Mouse (Mus musculus) right cerebral cortex, postnatal 25 days (tissue): ENCODE data around the gene Ambra1.

Experiments used
- DNase-seq: peaks from one replicate; pipeline ENCODE4 v3.0.0; 2022

Gene Ambra1

DNA sequence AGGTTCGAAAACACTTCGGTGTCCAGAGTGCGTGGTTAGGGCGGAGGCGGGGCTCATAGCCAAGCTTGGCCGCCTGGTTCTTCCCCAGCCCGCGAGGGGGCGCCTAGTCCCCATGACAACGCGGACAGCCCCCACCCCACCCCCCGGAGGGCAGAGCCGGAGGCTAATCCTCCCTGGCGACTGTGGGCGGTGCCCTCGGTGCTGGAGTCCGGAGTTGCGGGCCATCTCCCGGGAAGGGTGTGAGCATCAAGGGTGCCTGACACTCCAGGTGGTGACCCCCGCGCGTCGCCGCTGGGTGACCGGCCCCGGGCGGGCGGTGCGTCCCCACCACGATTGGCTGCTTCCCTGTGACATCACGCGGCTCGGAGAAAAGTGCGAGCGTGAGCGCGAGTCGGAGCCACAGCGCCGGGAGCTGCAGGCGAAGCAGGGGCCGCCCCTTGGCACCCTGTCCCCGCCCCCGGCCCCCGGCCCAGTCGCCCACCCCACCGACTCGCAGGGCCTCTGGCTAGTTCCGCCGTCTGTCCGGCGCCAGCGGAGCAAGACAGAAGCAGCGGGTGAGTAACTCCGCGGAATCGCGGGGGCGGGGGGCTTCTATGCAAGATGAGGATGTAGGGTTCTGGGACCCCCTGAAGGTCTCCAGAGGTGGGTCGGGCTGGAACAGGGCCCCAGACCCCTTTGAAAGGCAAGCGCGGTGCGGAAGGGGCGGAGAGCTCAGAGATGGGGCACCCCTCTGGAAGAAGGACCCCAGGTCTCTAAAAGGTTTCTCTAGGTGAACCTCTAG lies 192.0 kb downstream of the Ambra1 start:
- DNase-seq, result peak; percentile 88

DNA sequence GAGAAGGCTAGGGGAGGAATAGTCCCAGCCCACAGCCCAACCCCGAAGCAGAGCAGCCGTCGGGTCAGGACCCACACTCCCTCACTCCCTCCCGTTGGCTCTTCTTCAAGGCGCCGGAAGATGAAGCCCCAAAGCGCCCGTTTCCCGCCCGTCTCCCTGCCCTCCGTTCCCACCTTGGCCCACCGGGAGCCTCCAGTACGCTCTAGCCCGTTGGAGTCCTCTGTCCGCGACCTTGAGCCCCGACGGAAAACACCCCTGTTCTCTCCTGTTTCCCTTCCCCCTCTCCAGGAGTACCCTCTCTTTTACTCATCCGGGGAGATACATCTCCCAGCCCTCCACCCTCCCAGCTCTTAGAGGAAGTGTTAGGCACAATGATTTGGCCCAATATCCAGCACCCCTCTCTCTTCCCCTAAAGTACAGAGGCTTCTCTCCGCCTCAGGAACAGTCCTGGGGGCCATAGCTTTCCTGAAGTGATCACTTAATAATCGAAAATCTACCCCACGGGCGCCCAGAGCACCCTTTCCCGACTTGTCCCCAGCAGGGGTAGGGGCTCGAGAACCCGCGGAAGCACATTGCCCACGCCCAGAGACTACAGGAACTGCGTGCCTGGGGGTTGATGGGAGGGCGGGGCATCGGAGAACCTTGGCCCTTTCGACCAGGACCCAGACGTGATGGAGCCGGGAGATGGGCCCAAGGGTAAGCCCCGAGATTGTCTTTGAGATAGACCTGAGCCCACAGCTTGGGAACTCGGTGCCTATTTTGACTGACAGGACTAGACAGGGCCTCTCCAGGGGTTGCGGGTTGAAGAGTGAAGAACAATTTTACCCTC lies 192.9 kb downstream of the Ambra1 start:
- peak; percentile 41 for DNase-seq

DNA sequence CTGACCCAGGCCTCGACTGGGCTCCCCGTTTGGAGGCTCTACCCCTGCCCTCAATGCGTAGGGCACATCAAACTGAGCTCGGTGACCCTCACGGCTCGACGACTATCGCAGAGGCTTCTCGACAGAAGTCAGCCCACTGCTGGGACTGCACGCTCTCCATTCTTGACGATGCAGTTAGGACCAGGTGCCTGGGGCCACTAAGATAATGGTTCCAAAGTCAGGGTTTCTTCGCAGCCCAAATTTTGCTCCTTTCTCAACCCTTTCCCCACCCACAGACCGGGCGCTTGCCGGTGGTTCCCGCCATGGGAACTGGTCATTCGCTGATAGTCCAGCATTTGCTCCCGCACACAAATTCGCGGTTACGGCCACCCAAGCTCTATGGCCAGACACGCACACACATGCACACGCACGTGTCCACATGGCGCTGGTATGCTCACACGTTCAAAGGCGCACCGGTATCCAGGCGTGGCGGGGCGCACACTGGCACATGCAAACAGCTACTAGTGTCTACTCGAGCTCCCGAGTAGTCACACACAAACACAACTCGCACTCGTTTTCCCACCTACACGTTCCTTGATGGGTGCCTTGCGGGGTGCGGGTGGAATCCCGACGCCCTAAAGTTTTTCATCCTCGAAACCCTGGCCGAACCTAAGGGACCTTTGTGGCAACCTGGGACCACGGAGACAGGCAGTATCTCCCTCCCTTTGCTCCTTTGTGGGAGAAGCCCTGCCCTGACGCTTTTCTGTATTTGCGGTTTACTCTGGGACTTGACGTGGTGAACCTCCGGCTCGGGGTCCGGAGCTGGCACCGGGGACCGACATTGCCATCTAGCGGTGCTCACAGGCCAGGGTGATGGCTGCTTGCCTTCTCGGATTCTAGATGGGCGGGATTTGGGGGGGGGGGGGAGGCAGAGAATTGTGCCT lies 193.7 kb downstream of the Ambra1 start:
- DNase-seq, result no peak

DNA sequence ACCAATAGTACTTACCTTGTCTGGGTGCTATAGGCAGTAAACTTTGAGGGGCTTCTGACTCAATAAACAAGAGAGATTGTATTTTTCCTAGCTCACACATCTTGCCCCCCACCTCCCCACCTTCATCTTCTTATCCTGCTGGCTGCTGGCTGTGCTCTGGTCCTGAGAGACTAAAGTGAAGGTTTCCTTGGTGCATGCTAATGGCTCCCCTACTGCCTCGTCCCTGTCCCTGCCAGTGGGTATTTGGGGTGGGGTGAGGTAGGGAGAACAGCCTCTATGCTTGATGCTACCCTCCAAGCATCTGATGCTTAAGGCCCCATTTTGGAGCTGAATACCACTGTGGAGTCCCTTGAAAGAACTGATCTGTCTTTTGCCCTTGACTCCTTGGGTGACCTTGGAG lies 194.8 kb downstream of the Ambra1 start:
- DNase-seq, result no peak

DNA sequence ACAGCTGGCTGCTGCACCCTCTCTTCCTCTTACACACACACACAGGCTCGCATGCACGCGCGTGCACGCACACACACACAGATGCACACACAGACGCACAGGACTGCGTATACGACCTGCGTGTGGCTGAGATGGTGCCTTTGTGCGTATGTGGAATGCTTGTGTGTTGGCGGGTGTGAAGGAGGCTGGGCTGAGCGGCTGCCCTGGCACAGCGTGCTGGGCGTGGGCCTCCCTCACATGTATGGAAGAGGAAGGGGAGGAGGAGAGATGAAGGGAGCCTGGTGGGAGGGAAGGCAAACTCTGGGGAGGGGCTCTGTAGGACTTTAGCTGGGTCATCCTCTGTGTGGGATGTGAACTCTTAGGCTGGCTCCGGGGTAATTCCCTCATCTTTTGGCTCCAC lies 195.5 kb downstream of the Ambra1 start:
- DNase-seq, result peak; percentile 81

DNA sequence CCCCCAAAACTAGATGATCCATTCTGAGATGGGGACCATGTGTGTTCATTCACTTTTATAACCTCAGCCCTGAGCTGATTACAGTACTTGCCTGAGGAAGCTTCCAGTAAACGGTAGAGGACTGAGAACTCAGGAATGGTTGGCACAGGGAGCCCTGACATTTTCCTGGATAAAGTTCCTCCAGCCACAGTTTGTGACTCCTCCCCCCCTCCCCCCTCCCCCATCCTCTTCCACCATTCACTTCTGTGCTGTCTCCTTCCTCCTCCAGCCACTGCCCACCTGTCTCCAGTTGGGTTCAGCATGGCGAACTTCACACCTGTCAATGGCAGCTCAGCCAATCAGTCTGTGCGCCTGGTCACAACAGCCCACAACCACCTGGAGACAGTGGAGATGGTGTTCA lies 197.0 kb downstream of the Ambra1 start, which contains the start of gene Chrm4:
Chrm4 (plus strand) TSS at position 301 of the 400 bp plus-strand sequence.
- no peak for DNase-seq

DNA sequence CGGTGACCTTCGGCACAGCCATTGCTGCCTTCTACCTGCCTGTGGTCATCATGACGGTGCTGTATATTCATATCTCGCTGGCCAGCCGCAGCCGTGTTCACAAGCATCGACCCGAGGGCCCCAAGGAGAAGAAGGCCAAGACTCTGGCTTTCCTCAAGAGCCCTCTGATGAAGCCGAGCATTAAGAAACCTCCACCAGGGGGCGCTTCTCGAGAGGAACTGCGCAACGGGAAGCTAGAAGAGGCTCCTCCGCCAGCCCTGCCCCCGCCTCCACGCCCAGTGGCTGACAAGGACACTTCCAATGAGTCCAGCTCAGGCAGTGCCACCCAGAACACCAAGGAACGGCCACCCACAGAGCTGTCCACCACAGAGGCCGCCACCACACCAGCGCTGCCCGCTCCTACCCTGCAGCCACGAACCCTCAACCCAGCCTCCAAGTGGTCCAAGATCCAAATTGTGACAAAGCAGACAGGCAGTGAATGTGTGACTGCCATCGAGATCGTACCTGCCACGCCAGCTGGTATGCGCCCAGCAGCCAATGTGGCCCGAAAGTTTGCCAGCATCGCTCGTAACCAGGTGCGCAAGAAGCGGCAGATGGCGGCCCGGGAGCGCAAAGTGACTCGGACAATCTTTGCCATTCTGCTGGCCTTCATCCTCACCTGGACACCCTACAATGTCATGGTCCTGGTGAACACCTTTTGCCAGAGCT lies 198.0 kb downstream of the Ambra1 start:
- DNase-seq, result peak; percentile 71

DNA sequence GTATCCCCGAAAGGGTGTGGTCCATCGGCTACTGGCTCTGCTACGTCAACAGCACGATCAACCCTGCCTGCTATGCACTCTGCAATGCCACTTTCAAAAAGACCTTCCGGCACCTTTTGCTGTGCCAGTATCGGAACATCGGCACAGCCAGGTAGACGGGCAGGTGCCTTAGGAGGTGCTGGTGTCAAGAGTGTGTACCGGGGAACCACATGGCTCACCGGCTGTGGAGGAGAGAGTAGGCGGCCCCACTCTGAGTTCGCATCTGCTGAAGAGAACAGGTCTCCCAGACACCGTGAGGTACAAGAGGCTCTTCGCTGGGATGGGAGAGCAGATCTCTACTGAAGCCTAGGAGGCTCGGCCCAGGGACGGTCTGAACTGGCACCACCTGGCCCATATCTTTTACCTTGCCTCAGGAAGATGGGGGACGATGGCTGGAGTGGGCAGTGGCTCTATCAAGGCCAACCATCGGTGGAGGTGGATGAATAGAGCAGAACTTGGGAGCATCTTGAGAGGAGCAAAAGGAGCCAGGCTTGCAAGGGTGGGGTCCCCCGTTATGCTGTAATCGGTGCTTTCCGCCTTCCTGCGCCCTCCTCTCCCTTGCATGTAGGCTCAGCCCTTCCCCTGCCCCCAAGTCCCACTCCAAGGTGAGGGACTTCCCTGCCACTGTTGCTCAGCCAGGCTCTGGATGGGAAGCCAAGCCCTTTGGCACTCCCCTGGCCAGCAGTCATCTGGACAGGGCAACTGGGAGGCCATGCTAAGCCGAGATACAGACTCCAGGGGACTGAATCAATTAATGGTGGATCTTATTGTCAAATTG lies 198.8 kb downstream of the Ambra1 start:
- peak; percentile 64 for DNase-seq

DNA sequence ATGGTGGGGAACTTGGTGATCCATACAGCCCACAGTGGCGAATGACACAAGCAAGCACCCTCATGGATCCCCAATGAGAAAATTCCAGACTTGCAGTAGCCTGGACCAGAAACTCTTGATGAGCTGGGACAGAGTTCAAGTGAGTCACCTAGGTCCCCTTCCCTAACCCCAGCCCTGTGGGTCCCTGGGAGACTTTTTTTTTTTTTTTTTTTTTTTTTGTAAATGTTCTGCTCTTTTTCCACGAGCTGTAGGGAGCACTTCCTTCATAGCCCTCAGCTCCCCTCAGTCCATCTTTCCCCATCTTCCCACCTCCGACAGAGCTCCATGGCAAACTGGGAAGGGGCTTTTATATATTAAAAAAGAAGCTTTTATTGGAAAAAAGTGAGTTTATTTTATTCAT lies 199.5 kb downstream of the Ambra1 start:
- DNase-seq, result no peak

DNA sequence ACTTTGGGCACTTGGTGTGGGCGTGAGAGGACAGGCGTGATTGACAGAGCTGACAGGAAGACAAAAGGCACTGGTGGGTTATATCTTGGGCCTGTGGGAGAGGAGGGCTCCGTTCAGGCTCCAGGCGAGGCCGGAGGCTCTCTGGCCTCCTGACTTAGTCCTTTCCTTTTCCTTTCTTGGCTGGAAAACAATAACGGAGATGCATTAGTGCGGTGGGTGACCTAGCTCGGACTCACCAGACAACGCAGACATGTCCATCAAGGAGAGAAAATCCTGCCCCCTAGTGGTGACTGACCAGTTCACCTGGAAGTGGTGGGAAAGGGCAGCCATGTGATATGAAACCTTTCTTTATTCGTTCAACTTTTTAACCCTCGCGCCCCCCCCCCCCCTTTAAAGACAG lies 200.0 kb downstream of the Ambra1 start:
- no peak for DNase-seq

DNA sequence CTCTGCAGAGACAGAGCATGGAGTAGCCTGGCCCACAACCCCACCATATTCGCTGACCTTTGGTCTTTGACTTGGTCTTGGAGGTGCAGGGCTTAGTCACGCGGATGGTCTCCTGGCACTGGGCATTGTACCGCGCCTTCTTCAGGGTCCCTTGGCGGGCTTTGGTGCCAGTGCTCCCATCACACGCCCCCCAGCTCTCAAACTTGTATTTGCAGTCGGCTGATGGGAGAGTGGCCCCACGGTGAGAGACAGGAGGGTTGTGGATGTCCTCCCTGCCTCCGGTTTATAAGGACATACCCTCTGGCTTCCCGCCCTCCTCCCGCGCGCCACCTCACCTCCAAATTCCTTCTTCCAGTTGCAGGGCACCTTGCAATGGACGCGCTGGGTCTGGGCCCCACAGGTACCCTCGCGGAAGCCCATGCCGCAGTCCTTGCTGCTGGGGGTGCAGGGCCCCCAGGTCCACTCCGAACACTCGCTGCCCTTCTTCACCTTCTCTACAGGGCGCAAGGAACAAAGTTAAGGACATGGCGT lies 200.9 kb downstream of the Ambra1 start:
- DNase-seq, result no peak

DNA sequence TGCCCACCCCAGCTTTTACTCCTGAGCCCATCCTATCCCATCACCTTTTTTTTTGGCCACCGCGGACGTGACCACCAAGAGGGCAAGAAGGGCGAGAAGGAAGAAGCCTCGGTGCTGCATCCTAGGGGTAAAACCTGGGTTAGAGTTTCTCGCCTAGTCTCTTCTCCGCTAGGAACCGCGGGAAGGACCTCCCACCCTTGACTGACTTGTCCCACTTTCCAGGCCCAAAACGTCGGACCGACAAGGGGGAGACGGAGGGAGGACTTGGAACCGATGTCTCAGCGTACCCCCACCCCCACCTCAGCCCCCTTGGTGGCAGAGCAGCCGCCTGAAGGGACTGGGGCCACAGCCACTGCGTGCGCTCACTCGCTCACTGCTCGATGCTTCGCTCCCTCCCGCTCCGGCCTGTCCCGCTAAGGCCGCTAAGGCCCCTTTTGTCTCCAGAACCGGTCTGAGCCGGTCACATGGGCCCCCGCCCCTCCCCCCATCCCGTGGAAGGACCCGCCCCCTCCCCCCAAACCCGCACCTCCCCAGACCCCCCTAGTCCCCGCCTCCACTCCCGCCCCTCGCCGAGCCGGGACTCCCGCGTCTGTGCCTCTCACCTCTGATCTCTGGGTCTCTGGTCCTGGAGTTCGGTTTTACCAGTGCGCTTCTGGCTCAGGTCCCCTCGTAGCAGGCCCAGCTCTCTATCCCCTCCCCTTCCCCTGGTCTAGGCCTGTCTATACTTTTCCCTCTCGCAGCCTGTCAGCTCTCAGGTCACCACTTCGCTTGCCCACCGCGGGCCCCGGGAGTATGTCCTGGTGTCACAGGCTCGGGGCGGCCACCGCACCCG lies 201.6 kb downstream of the Ambra1 start:
- no peak for DNase-seq

DNA sequence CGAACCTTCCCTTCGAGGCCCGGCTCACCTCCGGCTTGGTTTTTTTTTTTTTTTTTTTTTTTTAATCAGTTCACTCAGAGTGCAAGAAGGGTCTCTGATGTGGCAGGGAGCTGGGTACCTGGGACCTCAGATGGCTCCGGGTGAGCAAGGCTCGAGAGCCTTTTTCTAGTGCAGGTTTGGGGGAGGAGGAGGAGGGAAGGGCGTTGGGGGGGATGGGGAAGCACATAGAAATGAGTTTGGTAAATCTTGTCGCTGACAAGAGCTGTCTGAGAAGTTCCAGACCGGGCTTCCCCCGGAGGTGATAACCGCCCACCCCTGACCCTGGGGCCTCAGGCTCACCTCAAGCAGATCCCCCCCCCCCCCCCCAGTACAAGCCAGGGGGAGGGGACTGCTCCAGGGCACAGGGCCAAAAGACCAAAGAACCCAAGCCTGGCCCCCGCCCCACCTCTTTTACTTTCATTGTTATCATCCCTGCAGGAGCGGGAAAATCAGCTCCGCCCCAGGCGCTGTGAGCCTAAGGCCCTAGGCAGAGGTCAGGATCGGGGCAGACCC lies 202.3 kb downstream of the Ambra1 start, which contains the start of gene Mdk:
Mdk (minus strand) TSS at position 138 of the 552 bp plus-strand sequence.
- DNase-seq, result no peak

DNA sequence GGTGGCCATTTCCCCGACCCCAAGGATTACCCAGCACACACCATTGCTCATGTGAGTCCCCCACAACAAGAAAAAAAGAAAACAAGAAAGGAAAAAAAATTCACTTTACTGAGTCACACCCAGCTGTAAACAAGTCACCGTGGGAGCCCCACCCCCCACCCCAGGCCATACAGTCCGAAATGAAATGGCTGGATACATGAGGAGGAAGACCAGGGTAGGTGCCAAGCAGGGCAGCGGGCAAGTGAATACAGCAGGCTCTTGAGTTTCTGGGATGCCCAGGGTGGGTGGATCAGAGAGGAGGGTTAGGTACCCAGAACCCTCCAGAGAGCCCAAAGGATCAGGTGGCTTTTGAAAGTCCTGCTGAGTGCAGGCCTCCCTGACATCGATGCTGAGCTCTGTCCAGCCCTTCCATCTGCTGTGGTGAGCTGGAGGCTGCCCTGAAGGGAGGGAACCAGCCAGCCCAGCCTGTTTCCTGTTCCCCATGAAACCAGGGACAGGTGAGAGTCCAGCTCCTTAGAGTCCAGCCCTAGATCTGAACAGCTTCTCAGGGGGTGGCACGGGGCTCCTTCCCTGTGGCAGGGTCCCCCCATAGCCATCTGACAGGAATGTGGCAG lies 202.9 kb downstream of the Ambra1 start:
- no peak for DNase-seq

DNA sequence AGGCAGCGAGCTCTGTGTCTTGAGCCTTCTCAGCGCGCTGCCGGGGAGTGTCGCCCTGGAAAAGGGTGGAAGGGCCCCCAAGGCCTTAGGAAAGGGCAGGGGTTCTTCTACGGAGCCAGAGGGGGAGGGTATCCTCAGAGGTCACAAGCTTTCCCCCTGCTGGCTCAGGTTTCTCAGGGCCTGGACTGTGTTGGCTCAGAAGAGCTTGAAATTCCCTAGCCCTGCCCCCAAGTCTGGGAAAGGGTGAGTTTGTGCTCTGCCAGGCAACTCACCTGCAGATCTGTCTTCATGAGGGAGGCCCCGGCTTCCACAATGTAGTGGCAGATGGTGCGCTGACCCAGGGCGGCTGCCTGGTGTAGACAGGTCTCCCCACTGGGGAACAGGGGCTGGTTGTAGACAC lies 203.5 kb downstream of the Ambra1 start:
- no peak for DNase-seq

DNA sequence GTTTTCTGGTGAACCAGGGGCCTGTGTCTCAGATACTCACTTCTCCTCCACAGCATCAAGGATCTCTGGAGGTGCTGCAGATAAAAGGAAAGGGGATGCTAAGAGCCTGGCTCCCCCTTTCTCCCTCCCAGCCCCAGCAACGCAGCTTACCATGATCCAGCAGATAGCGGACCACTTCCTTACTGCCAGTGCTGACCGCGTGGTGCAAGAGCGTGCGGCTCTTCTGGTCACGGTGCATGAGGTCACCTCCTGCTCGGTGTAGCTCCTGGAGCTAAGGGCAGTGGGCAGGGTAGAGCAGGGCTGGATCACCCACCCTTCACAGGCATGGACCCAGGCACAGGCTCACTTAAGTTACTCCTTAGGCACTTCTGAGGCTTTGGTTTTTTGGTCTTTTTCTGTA lies 204.1 kb downstream of the Ambra1 start:
- DNase-seq, result no peak

DNA sequence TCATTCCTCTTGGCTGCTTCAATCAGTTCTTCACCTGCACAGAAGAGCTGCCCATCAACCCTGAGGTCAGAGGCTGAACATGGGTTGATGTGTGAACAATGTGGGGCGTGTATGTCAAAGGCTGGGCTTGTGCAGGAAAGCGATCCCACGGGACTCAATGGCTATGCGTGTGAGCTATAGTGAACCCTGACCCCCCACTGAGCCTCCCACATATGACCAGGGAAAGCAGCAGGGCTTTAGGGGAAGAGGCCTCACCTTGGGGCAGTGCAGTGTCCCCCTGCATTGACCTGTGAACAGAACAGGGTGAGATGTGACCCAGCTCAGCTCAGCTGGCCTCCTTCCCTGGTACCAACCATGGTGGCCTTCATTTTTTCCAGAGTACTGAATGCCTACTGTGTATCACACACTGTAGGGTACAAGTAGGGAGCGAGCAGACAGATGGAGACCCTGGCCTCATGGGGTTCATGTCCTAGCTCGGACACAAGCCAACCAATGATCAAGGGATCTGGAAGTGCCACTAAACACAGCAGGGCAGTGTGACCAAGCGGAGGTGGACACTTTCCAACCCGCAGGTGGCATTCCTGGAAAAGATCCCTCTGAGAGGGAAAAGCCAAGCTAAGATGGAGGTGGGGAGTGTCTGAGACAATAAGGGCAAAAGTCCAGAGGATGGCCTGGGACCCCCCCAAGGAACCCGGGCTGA lies 205.0 kb downstream of the Ambra1 start:
- DNase-seq, result no peak

DNA sequence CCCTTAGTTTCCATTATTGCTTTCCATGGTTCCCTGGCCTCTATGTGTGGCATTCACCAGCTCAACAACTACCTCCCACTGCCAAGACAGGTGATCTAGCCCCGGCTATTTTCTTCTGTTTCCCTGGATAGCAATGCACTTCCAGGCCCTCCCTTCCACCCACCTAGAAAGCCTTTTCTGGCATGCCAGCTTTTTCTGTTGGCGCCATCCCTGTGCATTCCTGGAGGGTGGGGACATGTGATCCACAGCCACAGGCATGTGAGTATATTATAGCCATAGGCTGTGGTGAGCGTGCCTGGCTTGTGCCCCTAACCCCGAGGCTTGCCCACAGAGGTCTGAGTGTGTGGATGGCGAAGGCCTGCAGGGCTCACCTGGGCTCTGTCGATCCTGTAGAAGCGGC lies 206.2 kb downstream of the Ambra1 start:
- DNase-seq, result peak; percentile 68
